Comparison of ENCODE assay signal across 9 mouse cellular contexts in the genomic region with DNA sequence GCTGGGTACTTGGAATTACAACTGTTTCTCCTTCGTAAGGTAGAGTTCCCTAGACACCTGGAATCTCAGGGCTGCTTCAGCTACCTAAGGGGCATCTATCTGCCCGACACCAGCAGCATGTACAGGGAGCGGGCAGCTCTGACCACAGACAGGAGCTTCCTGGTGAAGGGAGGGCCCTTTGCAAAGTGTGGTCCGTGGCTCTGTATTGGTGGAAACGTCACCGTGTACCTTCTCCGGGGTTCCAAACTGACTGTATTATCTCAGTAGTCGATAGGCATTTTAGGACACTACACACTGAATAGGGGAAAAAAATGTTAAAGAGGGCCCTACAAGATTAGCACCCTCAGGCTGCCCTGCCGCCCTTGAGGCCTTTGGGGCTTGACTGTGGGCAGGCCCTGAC.
DNase-seq lines count a peak whose midpoint lies in the region; ATAC-seq and TF ChIP-seq lines count a peak whose summit lies in the region.
"Had no signal": no experiment of that assay in that cellular context is flagged by ENCODE, and none has a peak within 500 bp of the region (broad histone marks: within the 10 kb centered on the region; RNA-seq: fewer than 3 reads in every experiment).

No protein-coding gene starts in this region.

- no peak for TF ChIP-seq CTCF in cerebellum, adult 2 months (IDR thresholded peaks at IDR 0.05; ENCODE audit: borderline replicate concordance, insufficient read depth, low read depth, low read length)

- H3K36me3 ChIP-seq in kidney, embryonic 16.5 days (ENCODE audit: insufficient read depth, low read length), result peaks cover 14% of the 10 kb centered on the region
- H3K36me3 ChIP-seq in forebrain, embryonic 15.5 days, result no peaks in the 10 kb centered on the region
- H3K36me3 ChIP-seq in intestine, embryonic 16.5 days (ENCODE audit: control insufficient read depth, insufficient read depth, low read length), result peaks cover 11% of the 10 kb centered on the region
- H3K36me3 ChIP-seq in neural tube, embryonic 13.5 days, result no peaks in the 10 kb centered on the region

- no peak overlapping the region for H3K4me2 ChIP-seq in kidney, embryonic 16.5 days (replicated peaks; ENCODE audit: low read depth, low read length)
- H3K4me2 ChIP-seq in forebrain, embryonic 15.5 days (replicated peaks), result 0 out of 2 replicates have a peak overlapping the region, but pooled peaks have one; percentile 1
- no peak overlapping the region for H3K4me2 ChIP-seq in intestine, embryonic 16.5 days (ENCODE audit: low read depth, low read length)
- H3K4me2 ChIP-seq in neural tube, embryonic 13.5 days, result peak overlapping the region; percentile 21; the same call in 1 of the 2 replicates

- peaks cover 31% of the 10 kb centered on the region for H3K4me1 ChIP-seq in kidney, embryonic 16.5 days (ENCODE audit: insufficient read depth, low read length)
- H3K4me1 ChIP-seq in forebrain, embryonic 15.5 days, result peaks cover 17% of the 10 kb centered on the region
- H3K4me1 ChIP-seq in intestine, embryonic 16.5 days (ENCODE audit: control insufficient read depth, insufficient read depth, low read length), result peaks cover 29% of the 10 kb centered on the region
- peaks cover 36% of the 10 kb centered on the region for H3K4me1 ChIP-seq in neural tube, embryonic 13.5 days (replicated peaks)
- no peaks in the 10 kb centered on the region for H3K4me1 ChIP-seq in cerebellum, adult 2 months (ENCODE audit: control insufficient read depth, insufficient read depth, low read length)

- H3K27me3 ChIP-seq in kidney, embryonic 16.5 days (ENCODE audit: insufficient read depth, low read length), result no peaks in the 10 kb centered on the region
- H3K27me3 ChIP-seq in forebrain, embryonic 15.5 days, result no peaks in the 10 kb centered on the region
- H3K27me3 ChIP-seq in intestine, embryonic 16.5 days (replicated peaks; ENCODE audit: control insufficient read depth, insufficient read depth, low read length), result no peaks in the 10 kb centered on the region
- H3K27me3 ChIP-seq in neural tube, embryonic 13.5 days, result no peaks in the 10 kb centered on the region; the same call in 1 of the 2 replicates
- no peaks in the 10 kb centered on the region for H3K27me3 ChIP-seq in cerebellum, adult 2 months (ENCODE audit: control insufficient read depth, insufficient read depth, low read length)

- ATAC-seq in kidney, embryonic 16.5 days (ENCODE audit: low FRiP score, low TSS enrichment), result no peak
- peak; percentile 51 for ATAC-seq in forebrain, embryonic 15.5 days (replicated peaks)
- no peak for ATAC-seq in intestine, embryonic 16.5 days
- ATAC-seq in neural tube, embryonic 13.5 days (ENCODE audit: low read depth), result peak; percentile 48
- ATAC-seq in megakaryocyte progenitor cell, adult 5-6 weeks (replicated peaks; ENCODE audit: poor library complexity), result no peak

- 56% methylated on average over 9 of the region's 9 CpGs for WGBS in kidney, embryonic 16.5 days
- WGBS in forebrain, embryonic 15.5 days, result 25% methylated on average over 9 of the region's 9 CpGs
- WGBS in intestine, embryonic 16.5 days, result 65% methylated on average over 9 of the region's 9 CpGs
- WGBS in neural tube, embryonic 13.5 days, result 48% methylated on average over 9 of the region's 9 CpGs
- WGBS in cerebellum, adult 2 months, result 61% methylated on average over 9 of the region's 9 CpGs

- TF ChIP-seq POLR2A in cerebellum, adult 2 months (IDR thresholded peaks at IDR 0.05; ENCODE audit: borderline replicate concordance, insufficient read depth, low read length), result no peak

- H3K9me3 ChIP-seq in kidney, embryonic 16.5 days (ENCODE audit: low read length), result peaks cover 10% of the 10 kb centered on the region
- H3K9me3 ChIP-seq in forebrain, embryonic 15.5 days, result peaks cover 4% of the 10 kb centered on the region; the same call in 1 of the 2 replicates
- H3K9me3 ChIP-seq in intestine, embryonic 16.5 days (ENCODE audit: control insufficient read depth, low read length), result peaks cover 5% of the 10 kb centered on the region; the same call in 1 of the 2 replicates
- no peaks in the 10 kb centered on the region for H3K9me3 ChIP-seq in neural tube, embryonic 13.5 days

- peak overlapping the region; percentile 20 for H3K9ac ChIP-seq in kidney, embryonic 16.5 days (replicated peaks; ENCODE audit: low read length)
- H3K9ac ChIP-seq in forebrain, embryonic 15.5 days (replicated peaks), result peak overlapping the region; percentile 19; the same call in 1 of the 2 replicates
- peak overlapping the region; percentile 6; the same call in 1 of the 2 replicates for H3K9ac ChIP-seq in intestine, embryonic 16.5 days (ENCODE audit: low read depth, low read length)
- peak overlapping the region; percentile 23; the same call in 1 of the 2 replicates for H3K9ac ChIP-seq in neural tube, embryonic 13.5 days

- H3K27ac ChIP-seq in kidney, embryonic 16.5 days (ENCODE audit: low read length), result peak overlapping the region; percentile 50; the same call in 1 of the 2 replicates
- H3K27ac ChIP-seq in forebrain, embryonic 15.5 days (replicated peaks), result peak overlapping the region; percentile 76
- H3K27ac ChIP-seq in intestine, embryonic 16.5 days (ENCODE audit: low read length), result peak overlapping the region; percentile 57; the same call in 1 of the 2 replicates
- H3K27ac ChIP-seq in neural tube, embryonic 13.5 days (replicated peaks), result peak overlapping the region; percentile 75
- H3K27ac ChIP-seq in cerebellum, adult 2 months (ENCODE audit: insufficient read depth, low read length), result no peak overlapping the region
- H3K27ac ChIP-seq: layer of hippocampus, adult 2 months had no signal

- H3K4me3 ChIP-seq in kidney, embryonic 16.5 days (ENCODE audit: low read length), result no peak overlapping the region
- H3K4me3 ChIP-seq in forebrain, embryonic 15.5 days, result no peak overlapping the region
- H3K4me3 ChIP-seq in intestine, embryonic 16.5 days (ENCODE audit: low read length), result no peak overlapping the region
- no peak overlapping the region for H3K4me3 ChIP-seq in neural tube, embryonic 13.5 days
- no peak overlapping the region for H3K4me3 ChIP-seq in cerebellum, adult 2 months (replicated peaks; ENCODE audit: insufficient read depth, low read depth, low read length)
- H3K4me3 ChIP-seq: layer of hippocampus, adult 2 months had no signal

- DNase-seq in kidney, postnatal 36 days, result no peak
- DNase-seq in spleen, postnatal 14 days (ENCODE audit: low spot score in 2 of 2), result no peak
- no peak for DNase-seq in cerebellum, adult 2 months

Comparison
In these comparisons a context has a peak if more than half of its experiments do, and no peak if none do; other contexts are left out.
1. ATAC-seq: peak in forebrain, embryonic 15.5 days (single experiment) and neural tube, embryonic 13.5 days (single experiment); none in kidney, embryonic 16.5 days (single experiment), intestine, embryonic 16.5 days (single experiment) and megakaryocyte progenitor cell, adult 5-6 weeks (single experiment).
2. H3K4me2 ChIP-seq: peak in forebrain, embryonic 15.5 days (single experiment) and neural tube, embryonic 13.5 days (single experiment); none in kidney, embryonic 16.5 days (single experiment) and intestine, embryonic 16.5 days (single experiment).
3. Peak in every context shown above with its lines, with median percentiles within 50 percentile points of each other: H3K9ac ChIP-seq.